Mouse (Mus musculus) midbrain, postnatal 0 days (tissue): ENCODE data around the gene Ccdc121. TPM values are rescaled to one million over a fixed set of nuclear protein-coding genes. Genes with fewer than 3 reads are reported as not detected.

Source experiments
- ATAC-seq: fragments of 200-750 bp; cut with Nextera tagmentation; 2 replicates; pipeline ENCODE4 v1.8.0; 2017; ENCODE audit warnings: moderate number of reproducible peaks, mild to moderate bottlenecking, moderate TSS enrichment, moderate library complexity; ENCODE audit not compliant: low FRiP score
- DNase-seq: peaks from one replicate; pipeline ENCODE4 v3.0.0-alpha.2; 2015; ENCODE audit warnings: low spot score
- H3K27ac ChIP-seq: fragments of 300-500 bp; sonication (generic); 2 replicates; pipeline ENCODE4 v1.5.1; 2014; ENCODE audit warnings: low read depth, mild to moderate bottlenecking, low read length, mixed read lengths
- H3K27me3 ChIP-seq: fragments of 300-500 bp; sonication (generic); 2 replicates; pipeline ENCODE4 v1.6.1; 2014; ENCODE audit warnings: low read length, control low read depth, mixed read lengths; ENCODE audit not compliant: insufficient read depth
- H3K36me3 ChIP-seq: fragments of 300-500 bp; sonication (generic); 2 replicates; pipeline ENCODE4 v1.6.1; 2014; ENCODE audit warnings: low read length, control low read depth, mixed read lengths; ENCODE audit not compliant: insufficient read depth
- H3K4me1 ChIP-seq: fragments of 300-500 bp; sonication (generic); 2 replicates; pipeline ENCODE4 v1.6.1; 2014; ENCODE audit warnings: mild to moderate bottlenecking, control low read depth, antibody characterized with exemption, low read length, mixed read lengths; ENCODE audit not compliant: insufficient read depth
- H3K4me2 ChIP-seq: fragments of 300-500 bp; sonication (generic); 2 replicates; pipeline ENCODE4 v1.6.1; 2014; ENCODE audit warnings: low read depth, mild to moderate bottlenecking, low read length, mixed read lengths; ENCODE audit not compliant: poor library complexity, severe bottlenecking
- H3K4me3 ChIP-seq: fragments of 300-500 bp; sonication (generic); 2 replicates; pipeline ENCODE4 v1.5.1; 2014; ENCODE audit warnings: low read depth, mild to moderate bottlenecking, low read length, moderate library complexity
- H3K9ac ChIP-seq: fragments of 300-500 bp; sonication (generic); replicated peaks from 2 replicates; pipeline ENCODE4 v1.6.1; 2014; ENCODE audit warnings: mild to moderate bottlenecking, low read length, moderate library complexity, mixed read lengths; ENCODE audit not compliant: poor library complexity, severe bottlenecking
- H3K9me3 ChIP-seq: fragments of 300-500 bp; sonication (generic); 2 replicates; pipeline ENCODE4 v1.6.1; 2016; ENCODE audit warnings: low read length, control low read depth
- CTCF ChIP-seq: IDR thresholded peaks from 2 replicates; pipeline ENCODE4 v1.5.1; 2016; ENCODE audit warnings: antibody characterized with exemption, mild to moderate bottlenecking
- WGBS: fragments of 180-500 bp; shearing (Covaris S2); extraction: QIAGEN DNeasy Blood & Tissue Kit; methylation state at CpG from one replicate; pipeline ENCODE4 v1.1.7; 2014; 5-methylcytosine and 5-hydroxymethylcytosine counted together
- polyA plus RNA-seq: library from polyadenylated mRNA; unstranded; fragments of >200 nt; fragmentation: Nextera tagmentation; extraction: Ambion mirVana; gene quantifications from 2 replicates; pipeline ENCODE4 v1.2.1, GENCODE M21; 2015
- total RNA-seq: library from RNA; depleted of rRNA; stranded (reverse); fragments of >200 nt; gene quantifications from 2 replicates; pipeline ENCODE4 v1.2.3, GENCODE M21; 2014

Gene Ccdc121
- total and polyA plus RNA-seq, 2 experiments from 2014 or later: 0.19 to 0.33 TPM

DNA sequence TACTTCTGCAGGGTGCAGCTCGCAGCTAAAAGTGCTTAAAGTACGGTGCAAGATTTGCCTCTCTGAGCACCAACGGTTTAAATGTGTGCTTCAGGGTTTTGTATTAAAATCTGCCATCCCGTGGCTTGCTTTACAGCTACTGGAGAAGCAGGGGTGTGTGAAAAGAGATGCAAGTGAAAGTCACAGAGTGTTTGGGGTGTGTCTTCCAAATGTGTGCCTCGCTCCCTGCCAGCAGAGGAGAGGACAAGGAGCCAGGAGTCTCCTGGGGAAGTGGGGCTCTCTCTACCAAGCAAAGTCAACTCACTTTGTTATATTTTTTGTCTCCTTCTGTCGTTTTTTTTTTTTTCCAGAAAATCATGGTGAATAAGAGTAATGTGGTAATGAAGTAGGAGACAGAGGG, 34.7 kb downstream of the Ccdc121 start:
- no peak for TF ChIP-seq CTCF
- 70% methylated on average over 6 of the region's 6 CpGs for WGBS
- DNase-seq (no peak), ATAC-seq (no peak)
- Histone ChIP-seq H3K4me3 (no peak overlapping the region), H3K4me1 (no peaks in the 10 kb centered on the region; the same call in 1 of the 2 replicates), H3K27ac (no peak overlapping the region), H3K4me2 (no peak overlapping the region), H3K27me3 (no peaks in the 10 kb centered on the region), H3K9ac (no peak overlapping the region), H3K9me3 (peaks cover under 1% of the 10 kb centered on the region; the same call in 1 of the 2 replicates), H3K36me3 (no peaks in the 10 kb centered on the region)

DNA sequence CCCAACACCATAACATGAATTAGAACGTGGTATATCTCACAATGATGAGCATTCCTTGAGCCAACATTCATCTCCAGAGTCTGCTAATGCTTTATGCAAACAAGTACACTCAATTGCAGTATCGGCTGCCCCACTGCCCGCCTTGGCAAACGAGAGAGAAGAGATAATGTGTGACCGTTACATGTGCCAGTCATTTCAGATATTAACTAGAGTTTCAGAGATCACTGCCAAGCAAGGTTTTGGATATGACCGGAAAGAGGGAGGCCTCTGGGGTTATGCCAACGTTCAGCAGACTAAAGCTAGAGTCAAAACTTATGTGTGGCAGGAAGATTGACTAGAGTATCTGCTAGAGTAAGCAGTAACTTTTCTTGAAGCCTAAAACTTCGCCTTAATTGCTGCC, 35.1 kb downstream of the Ccdc121 start:
- no peak overlapping the region for H3K27ac ChIP-seq
- ATAC-seq: no peak
- no peaks in the 10 kb centered on the region for H3K36me3 ChIP-seq
- H3K4me2 ChIP-seq: no peak overlapping the region
- H3K9ac ChIP-seq: no peak overlapping the region
- no peaks in the 10 kb centered on the region; the same call in 1 of the 2 replicates for H3K4me1 ChIP-seq
- no peak overlapping the region for H3K4me3 ChIP-seq
- WGBS: 81% methylated on average over 8 of the region's 8 CpGs
- TF ChIP-seq CTCF: no peak
- H3K27me3 ChIP-seq: no peaks in the 10 kb centered on the region
- H3K9me3 ChIP-seq: peaks cover 4% of the 10 kb centered on the region; the same call in 1 of the 2 replicates
- DNase-seq: peak; percentile 42

- Histone ChIP-seq H3K4me3 (no peak overlapping the region), H3K4me1 (no peaks in the 10 kb centered on the region), H3K9ac (no peak overlapping the region), H3K9me3 (peaks cover 5% of the 10 kb centered on the region; the same call in 1 of the 2 replicates), H3K27ac (no peak overlapping the region), H3K4me2 (no peak overlapping the region), H3K36me3 (no peaks in the 10 kb centered on the region), H3K27me3 (no peaks in the 10 kb centered on the region)
- DNase-seq (no peak), ATAC-seq (no peak)
- 82% methylated on average over 8 of the region's 8 CpGs for WGBS
- no peak for TF ChIP-seq CTCF
Measured at GRCm38 (mm10) chr1:181469415-181469814, 41.8 kb downstream of the Ccdc121 start.

GRCm38 (mm10) chr1:181467321-181467670, 44.0 kb downstream of the Ccdc121 start:
- peaks cover 5% of the 10 kb centered on the region; the same call in 1 of the 2 replicates for H3K9me3 ChIP-seq
- no peak for TF ChIP-seq CTCF

GRCm38 (mm10) chr1:181466601-181467320, 44.5 kb downstream of the Ccdc121 start:
- no peak for TF ChIP-seq CTCF
- peak; percentile 54; the same call in 1 of the 2 replicates for ATAC-seq
- Histone ChIP-seq H3K9me3 (peaks cover 5% of the 10 kb centered on the region; the same call in 1 of the 2 replicates), H3K4me2 (no peak overlapping the region), H3K27me3 (no peaks in the 10 kb centered on the region), H3K9ac (no peak overlapping the region), H3K4me3 (no peak overlapping the region), H3K36me3 (no peaks in the 10 kb centered on the region), H3K27ac (no peak overlapping the region), H3K4me1 (no peaks in the 10 kb centered on the region)
- WGBS: 74% methylated on average over 17 of the region's 17 CpGs
- DNase-seq: peak; percentile 80

More at GRCm38 (mm10) chr1:181467321-181467670, 44.0 kb downstream of the Ccdc121 start:
- H3K9ac ChIP-seq: no peak overlapping the region
- DNase-seq (no peak), ATAC-seq (no peak)
- no peaks in the 10 kb centered on the region for H3K4me1 ChIP-seq
- 89% methylated on average over 6 of the region's 6 CpGs for WGBS
- H3K4me3 ChIP-seq: no peak overlapping the region
- no peak overlapping the region for H3K27ac ChIP-seq
- no peaks in the 10 kb centered on the region for H3K36me3 ChIP-seq
- no peaks in the 10 kb centered on the region for H3K27me3 ChIP-seq
- H3K4me2 ChIP-seq: no peak overlapping the region

DNA sequence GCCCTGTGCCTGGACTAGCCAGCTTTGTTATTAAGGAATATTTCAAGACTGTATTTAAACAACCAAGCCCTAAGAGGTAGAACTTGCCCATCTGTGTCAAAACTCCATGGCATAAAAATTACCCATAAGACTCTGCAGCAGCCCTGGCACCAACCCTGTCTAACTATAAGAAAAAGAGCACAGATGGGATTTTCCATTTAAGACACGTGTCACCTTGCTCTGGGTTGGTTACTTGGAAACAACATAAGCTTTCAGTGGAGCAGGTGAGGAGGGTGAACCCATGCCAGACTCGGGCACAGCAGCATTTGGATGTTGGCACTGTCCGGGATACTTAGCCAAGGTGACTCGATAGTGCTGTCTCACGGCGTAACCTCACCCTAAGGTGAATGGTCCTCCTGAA, 45.2 kb downstream of the Ccdc121 start:
- ATAC-seq: no peak
- WGBS: 91% methylated on average over 6 of the region's 6 CpGs
- H3K27ac ChIP-seq: no peak overlapping the region
- no peak for TF ChIP-seq CTCF
- H3K4me2 ChIP-seq: no peak overlapping the region
- no peak overlapping the region for H3K9ac ChIP-seq
- no peaks in the 10 kb centered on the region for H3K36me3 ChIP-seq
- no peak for DNase-seq
- H3K27me3 ChIP-seq: no peaks in the 10 kb centered on the region
- H3K4me3 ChIP-seq: no peak overlapping the region
- no peaks in the 10 kb centered on the region for H3K4me1 ChIP-seq
- 0 out of 2 replicates have a peak, but pooled peaks cover under 1% of the 10 kb centered on the region for H3K9me3 ChIP-seq
